Mouse (Mus musculus) embryonic fibroblast, embryonic 13.5 days (primary cell): ENCODE measurements around the gene Zbtb2.

Experiments
- CTCF ChIP-seq: IDR thresholded peaks from 2 replicates; pipeline ENCODE4 v1.5.1; 2011; ENCODE audit warnings: mild to moderate bottlenecking, control low read depth, low read length, moderate library complexity, borderline replicate concordance; ENCODE audit not compliant: insufficient read depth
- POLR2A ChIP-seq: IDR thresholded peaks from 2 replicates; pipeline ENCODE4 v1.6.1; 2011; ENCODE audit warnings: low read depth, mild to moderate bottlenecking, control low read depth, low read length, moderate library complexity

GRCm38 (mm10) chr10:4341430-4341829 lies 46.5 kb downstream of the Zbtb2 start:
- TF ChIP-seq CTCF (peak; percentile 63; the same call in 1 of the 2 replicates), POLR2A (no peak)
